Mouse (Mus musculus): ENCODE results near the gene Irf2bp1. TPM values are rescaled to one million over a fixed set of nuclear protein-coding genes. Genes with fewer than 3 reads are reported as not detected.

Gene Irf2bp1
- polyA plus RNA-seq, 1 experiment = 7.3 TPM

- H3K27ac ChIP-seq (ENCODE audit: control insufficient read depth, insufficient read depth, low read depth, low read length, poor library complexity) = no peak within 1 kb of the TSS
- peak within 1 kb of the TSS; percentile 22 for H3K4me3 ChIP-seq (replicated peaks; ENCODE audit: control insufficient read depth, low read depth, low read length)
- no peak for TF ChIP-seq CTCF (IDR thresholded peaks at IDR 0.05; ENCODE audit: control insufficient read depth, insufficient read depth, low read length)
- TF ChIP-seq POLR2A (IDR thresholded peaks at IDR 0.05; ENCODE audit: borderline replicate concordance, control insufficient read depth, low read depth, low read length) = no peak
- under 1% methylated on average over 37 of the region's 37 CpGs for WGBS
- no peaks in the 10 kb centered on the region; the same call in 1 of the 2 replicates for H3K4me1 ChIP-seq (ENCODE audit: control insufficient read depth, insufficient read depth, low read length)
Measured at GRCm38 (mm10) chr7:18990601-18991295, 13.1 kb upstream of the Irf2bp1 start, which contains the start of gene Mypop. Mypop (plus strand) TSS chr7:18991245.

DNA sequence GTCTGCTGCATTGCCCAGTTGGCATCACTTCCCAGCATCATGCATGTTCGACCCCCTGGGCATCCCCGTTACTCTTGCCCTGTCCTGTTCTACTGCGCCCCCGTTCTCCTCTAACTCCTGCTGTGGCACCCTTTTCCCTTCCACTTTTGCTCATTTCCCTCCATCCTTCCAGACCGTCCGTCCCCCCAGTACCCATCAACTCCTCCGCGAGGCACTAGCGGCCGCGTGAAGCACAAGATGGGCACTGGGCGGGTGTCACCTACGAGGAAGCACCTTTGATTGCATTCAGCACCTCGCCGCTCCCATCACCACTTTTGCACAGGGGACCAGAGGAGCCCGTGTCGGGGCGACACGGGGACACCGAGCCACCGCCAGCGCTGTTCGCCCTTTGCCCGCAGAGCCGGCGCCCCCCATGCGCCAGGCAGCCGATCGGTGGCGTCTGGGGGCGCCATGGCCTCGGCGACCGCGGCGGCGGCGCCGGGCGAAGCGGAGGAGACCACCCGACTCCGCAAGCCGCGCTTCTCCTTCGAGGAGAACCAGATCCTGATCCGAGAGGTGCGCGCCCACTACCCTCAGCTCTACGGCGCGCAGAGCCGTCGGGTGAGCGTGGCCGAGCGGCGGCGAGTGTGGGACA lies 12.1 kb upstream of the Irf2bp1 start:
- TF ChIP-seq CTCF (IDR thresholded peaks at IDR 0.05; ENCODE audit: control insufficient read depth, insufficient read depth, low read length) = no peak
- TF ChIP-seq POLR2A (IDR thresholded peaks at IDR 0.05; ENCODE audit: borderline replicate concordance, control insufficient read depth, low read depth, low read length) = no peak
- 3% methylated on average over 59 of the region's 59 CpGs for WGBS

GRCm38 (mm10) chr7:18992294-18992675 lies 11.6 kb upstream of the Irf2bp1 start:
- Histone ChIP-seq H3K27ac (ENCODE audit: control insufficient read depth, insufficient read depth, low read depth, low read length, poor library complexity) (no peak overlapping the region), H3K4me3 (replicated peaks; ENCODE audit: control insufficient read depth, low read depth, low read length) (peak overlapping the region; percentile 9), H3K4me1 (ENCODE audit: control insufficient read depth, insufficient read depth, low read length) (no peaks in the 10 kb centered on the region; the same call in 1 of the 2 replicates)
- no peak for TF ChIP-seq CTCF (IDR thresholded peaks at IDR 0.05; ENCODE audit: control insufficient read depth, insufficient read depth, low read length)
- TF ChIP-seq POLR2A (IDR thresholded peaks at IDR 0.05; ENCODE audit: borderline replicate concordance, control insufficient read depth, low read depth, low read length) = no peak
- 5% methylated on average over 31 of the region's 31 CpGs for WGBS

More for the DNA sequence above, 12.1 kb upstream of the Irf2bp1 start:
- Histone ChIP-seq H3K4me1 (ENCODE audit: control insufficient read depth, insufficient read depth, low read length) (no peaks in the 10 kb centered on the region; the same call in 1 of the 2 replicates), H3K4me3 (replicated peaks; ENCODE audit: control insufficient read depth, low read depth, low read length) (peak overlapping the region; percentile 22), H3K27ac (ENCODE audit: control insufficient read depth, insufficient read depth, low read depth, low read length, poor library complexity) (no peak overlapping the region)

- no peak overlapping the region for H3K27ac ChIP-seq (ENCODE audit: control insufficient read depth, insufficient read depth, low read depth, low read length, poor library complexity)
- no peaks in the 10 kb centered on the region; the same call in 1 of the 2 replicates for H3K4me1 ChIP-seq (ENCODE audit: control insufficient read depth, insufficient read depth, low read length)
- 92% methylated on average over 5 of the region's 5 CpGs for WGBS
- no peak for TF ChIP-seq POLR2A (IDR thresholded peaks at IDR 0.05; ENCODE audit: borderline replicate concordance, control insufficient read depth, low read depth, low read length)
- no peak for TF ChIP-seq CTCF (IDR thresholded peaks at IDR 0.05; ENCODE audit: control insufficient read depth, insufficient read depth, low read length)
- no peak overlapping the region for H3K4me3 ChIP-seq (replicated peaks; ENCODE audit: control insufficient read depth, low read depth, low read length)
Measured at GRCm38 (mm10) chr7:18993036-18993435, 10.8 kb upstream of the Irf2bp1 start.

- H3K4me1 ChIP-seq (ENCODE audit: control insufficient read depth, insufficient read depth, low read length) = no peaks in the 10 kb centered on the region; the same call in 1 of the 2 replicates
- TF ChIP-seq CTCF (IDR thresholded peaks at IDR 0.05; ENCODE audit: control insufficient read depth, insufficient read depth, low read length) (no peak), POLR2A (IDR thresholded peaks at IDR 0.05; ENCODE audit: borderline replicate concordance, control insufficient read depth, low read depth, low read length) (no peak)
- H3K27ac ChIP-seq (ENCODE audit: control insufficient read depth, insufficient read depth, low read depth, low read length, poor library complexity) = no peak overlapping the region
- WGBS = 71% methylated on average over 9 of the region's 9 CpGs
- H3K4me3 ChIP-seq (replicated peaks; ENCODE audit: control insufficient read depth, low read depth, low read length) = no peak overlapping the region
Measured at GRCm38 (mm10) chr7:18998835-18999234, 5.0 kb upstream of the Irf2bp1 start.

DNA sequence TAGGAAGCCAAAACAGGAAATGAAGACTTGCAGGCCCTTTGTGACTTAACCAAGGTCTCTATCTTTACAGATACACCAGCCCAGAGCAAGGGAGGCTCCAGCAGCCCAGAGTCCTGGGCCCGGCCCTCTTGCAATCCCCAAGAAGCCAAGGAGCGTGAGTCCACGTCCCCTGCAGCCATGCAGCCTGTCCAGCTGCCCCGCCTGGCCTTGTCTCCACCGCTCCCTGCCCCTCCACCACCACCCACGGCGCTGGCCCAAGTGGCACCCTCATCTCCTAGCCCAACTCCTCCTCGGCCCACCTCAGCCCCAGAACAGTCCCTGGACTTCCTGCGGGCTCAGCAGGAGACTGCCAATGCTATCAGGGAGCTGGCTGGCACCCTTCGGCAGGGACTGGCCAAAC lies 3.4 kb upstream of the Irf2bp1 start:
- no peak for TF ChIP-seq CTCF (IDR thresholded peaks at IDR 0.05; ENCODE audit: control insufficient read depth, insufficient read depth, low read length)
- peak; percentile 20; the same call in 1 of the 2 replicates for TF ChIP-seq POLR2A (IDR thresholded peaks at IDR 0.05; ENCODE audit: borderline replicate concordance, control insufficient read depth, low read depth, low read length)
- WGBS = 24% methylated on average over 10 of the region's 10 CpGs
- Histone ChIP-seq H3K4me1 (ENCODE audit: control insufficient read depth, insufficient read depth, low read length) (no peaks in the 10 kb centered on the region; the same call in 1 of the 2 replicates), H3K4me3 (replicated peaks; ENCODE audit: control insufficient read depth, low read depth, low read length) (peak overlapping the region; percentile 59), H3K27ac (ENCODE audit: control insufficient read depth, insufficient read depth, low read depth, low read length, poor library complexity) (peak overlapping the region; percentile 47)

DNA sequence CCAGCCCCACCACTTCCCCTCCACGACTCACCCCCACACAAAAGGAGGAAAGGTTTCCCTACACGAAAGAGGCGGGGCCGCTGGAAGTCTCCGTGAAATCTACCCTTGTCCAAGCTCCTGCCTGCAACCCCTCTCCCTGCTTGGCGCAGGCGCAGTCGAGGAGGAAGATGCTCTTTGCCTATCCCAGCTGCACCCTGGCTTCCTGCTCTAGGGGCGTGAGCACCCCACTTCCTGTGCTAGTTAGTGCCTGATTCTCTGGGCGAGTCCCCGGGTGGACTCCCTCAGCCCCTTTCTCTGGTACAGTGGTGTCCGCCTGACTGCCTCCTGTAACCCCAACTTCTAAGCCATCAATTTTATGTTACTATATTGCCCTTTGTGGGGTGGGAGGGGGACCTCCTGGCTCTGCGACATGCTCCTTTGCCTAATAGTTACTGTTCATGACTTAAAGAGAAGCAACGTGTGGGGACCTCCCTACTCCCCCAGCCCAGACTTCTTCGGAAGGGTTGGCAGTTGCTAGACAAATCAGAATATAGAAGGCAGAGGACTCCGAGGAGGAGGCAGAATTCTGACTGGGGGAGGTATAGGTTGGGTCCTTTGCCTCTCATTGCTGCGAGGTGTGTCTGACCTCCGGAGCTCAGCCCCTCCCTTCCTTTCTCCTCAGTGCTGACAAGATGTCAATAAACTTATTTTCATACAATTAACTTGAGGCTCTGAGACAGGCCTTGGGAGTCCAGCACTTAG lies 2.6 kb upstream of the Irf2bp1 start:
- TF ChIP-seq CTCF (IDR thresholded peaks at IDR 0.05; ENCODE audit: control insufficient read depth, insufficient read depth, low read length) = no peak
- TF ChIP-seq POLR2A (IDR thresholded peaks at IDR 0.05; ENCODE audit: borderline replicate concordance, control insufficient read depth, low read depth, low read length) = peak; percentile 86; the same call in 1 of the 2 replicates
- no peaks in the 10 kb centered on the region; the same call in 1 of the 2 replicates for H3K4me1 ChIP-seq (ENCODE audit: control insufficient read depth, insufficient read depth, low read length)
- WGBS = 2% methylated on average over 18 of the region's 18 CpGs
- peak overlapping the region; percentile 59 for H3K4me3 ChIP-seq (replicated peaks; ENCODE audit: control insufficient read depth, low read depth, low read length)
- H3K27ac ChIP-seq (ENCODE audit: control insufficient read depth, insufficient read depth, low read depth, low read length, poor library complexity) = peak overlapping the region; percentile 60

GRCm38 (mm10) chr7:19001807-19002085 lies 2.1 kb upstream of the Irf2bp1 start:
- H3K4me3 ChIP-seq (replicated peaks; ENCODE audit: control insufficient read depth, low read depth, low read length) = no peak overlapping the region
- H3K27ac ChIP-seq (ENCODE audit: control insufficient read depth, insufficient read depth, low read depth, low read length, poor library complexity) = peak overlapping the region; percentile 60; the same call in 1 of the 2 replicates
- WGBS = 62% methylated on average over 3 of the region's 3 CpGs
- TF ChIP-seq POLR2A (IDR thresholded peaks at IDR 0.05; ENCODE audit: borderline replicate concordance, control insufficient read depth, low read depth, low read length) (no peak), CTCF (IDR thresholded peaks at IDR 0.05; ENCODE audit: control insufficient read depth, insufficient read depth, low read length) (no peak)
- no peaks in the 10 kb centered on the region; the same call in 1 of the 2 replicates for H3K4me1 ChIP-seq (ENCODE audit: control insufficient read depth, insufficient read depth, low read length)

Measured in bone marrow, adult 2 months (tissue).